Mouse (Mus musculus): ENCODE data around the gene Olfml3. TPM values are rescaled to one million over a fixed set of nuclear protein-coding genes. Genes with fewer than 3 reads are reported as not detected.

Olfml3 gene
- polyA plus RNA-seq, 1 experiment from 2014 or later, result 5.6 TPM

DNA sequence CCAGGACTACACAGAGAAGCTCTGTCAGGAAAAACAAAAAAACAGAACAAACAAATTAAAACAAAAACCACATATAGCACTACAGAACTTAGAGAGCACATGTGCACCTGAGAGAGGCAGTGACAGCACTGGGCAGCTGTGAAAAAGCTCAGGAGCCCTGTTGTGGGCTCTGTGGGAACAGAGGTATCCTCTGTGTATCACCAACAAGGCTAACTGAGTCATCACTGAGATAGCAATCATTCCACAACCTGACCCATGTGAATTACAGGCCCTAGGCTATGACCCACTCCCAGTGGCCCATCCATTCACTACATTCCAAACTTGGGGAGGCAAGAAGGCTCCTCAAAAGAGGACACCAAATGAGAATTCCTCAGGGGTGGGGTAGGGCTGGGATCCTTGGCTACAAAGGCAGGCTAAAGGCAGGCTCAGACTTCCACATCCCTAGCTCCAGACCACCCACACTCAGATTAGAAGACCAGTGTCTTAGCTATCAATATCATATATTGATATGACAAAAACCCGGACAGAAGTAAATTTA lies 41.3 kb downstream of the Olfml3 start:
- no peak overlapping the region for H3K27ac ChIP-seq (ENCODE audit: low read depth, low read length)
- ATAC-seq, result no peak
- 90% methylated on average over 1 of the region's 1 CpGs for WGBS
- H3K4me2 ChIP-seq (ENCODE audit: low read length), result no peak overlapping the region
- no peaks in the 10 kb centered on the region for H3K9me3 ChIP-seq (replicated peaks; ENCODE audit: control insufficient read depth, low read length)
- no peaks in the 10 kb centered on the region for H3K36me3 ChIP-seq (ENCODE audit: control insufficient read depth, insufficient read depth, low read length)
- no peak overlapping the region for H3K4me3 ChIP-seq (ENCODE audit: low read depth, low read length)
- H3K4me1 ChIP-seq (ENCODE audit: control insufficient read depth, insufficient read depth, low read length), result no peaks in the 10 kb centered on the region
- no peaks in the 10 kb centered on the region for H3K27me3 ChIP-seq (replicated peaks; ENCODE audit: control insufficient read depth, insufficient read depth, low read length)
- no peak overlapping the region for H3K9ac ChIP-seq (ENCODE audit: low read length)
- DNase-seq (ENCODE audit: low spot score), result no peak

DNA sequence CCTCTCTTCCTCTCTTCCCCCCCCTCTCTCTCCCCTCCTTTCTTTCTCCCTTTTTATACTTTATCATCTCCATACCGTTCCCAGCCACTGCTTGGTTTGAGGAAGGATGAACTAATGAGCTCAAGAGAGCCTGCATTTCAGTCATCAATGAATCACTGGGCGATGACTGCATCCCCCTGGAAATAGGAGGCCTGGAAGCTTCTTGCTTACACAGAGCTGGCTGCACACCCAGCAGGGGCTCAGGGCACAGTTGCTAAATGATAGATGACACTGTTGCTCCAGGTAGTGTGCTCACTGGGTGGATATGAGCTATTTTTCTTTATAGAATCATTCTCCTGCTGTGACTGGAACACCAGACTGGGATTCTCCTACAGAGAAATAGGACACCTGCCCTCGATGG lies 42.2 kb downstream of the Olfml3 start:
- WGBS, result 60% methylated on average over 3 of the region's 3 CpGs
- Histone ChIP-seq H3K36me3 (ENCODE audit: control insufficient read depth, insufficient read depth, low read length) (no peaks in the 10 kb centered on the region), H3K27me3 (replicated peaks; ENCODE audit: control insufficient read depth, insufficient read depth, low read length) (no peaks in the 10 kb centered on the region), H3K4me2 (ENCODE audit: low read length) (no peak overlapping the region), H3K9ac (ENCODE audit: low read length) (no peak overlapping the region), H3K27ac (ENCODE audit: low read depth, low read length) (no peak overlapping the region), H3K4me3 (ENCODE audit: low read depth, low read length) (no peak overlapping the region), H3K4me1 (ENCODE audit: control insufficient read depth, insufficient read depth, low read length) (no peaks in the 10 kb centered on the region), H3K9me3 (replicated peaks; ENCODE audit: control insufficient read depth, low read length) (no peaks in the 10 kb centered on the region)
- ATAC-seq, result no peak
- DNase-seq (ENCODE audit: low spot score), result no peak

DNA sequence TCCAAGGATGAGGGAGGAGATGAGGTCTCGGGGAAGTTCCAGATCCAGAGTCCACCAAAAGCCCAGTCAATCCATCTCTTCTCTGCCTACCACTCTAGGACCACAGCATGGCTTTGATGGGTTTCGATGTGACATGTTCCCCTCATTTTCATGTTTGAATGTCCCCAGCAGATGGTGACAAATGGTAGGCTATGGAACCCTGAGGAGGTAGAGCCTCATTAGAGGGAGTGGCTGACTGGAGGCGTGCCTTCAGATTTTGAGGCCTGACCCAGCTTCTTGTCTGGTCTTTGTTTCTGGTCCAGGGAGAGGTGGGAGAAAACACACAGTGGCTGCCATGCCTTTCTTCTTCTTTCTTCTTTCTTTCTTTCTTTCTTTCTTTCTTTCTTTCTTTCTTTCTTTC lies 47.3 kb downstream of the Olfml3 start:
- DNase-seq (ENCODE audit: low spot score), result no peak
- H3K9me3 ChIP-seq (replicated peaks; ENCODE audit: control insufficient read depth, low read length), result no peaks in the 10 kb centered on the region
- no peak overlapping the region for H3K9ac ChIP-seq (ENCODE audit: low read length)
- no peak for ATAC-seq
- H3K27me3 ChIP-seq (replicated peaks; ENCODE audit: control insufficient read depth, insufficient read depth, low read length), result no peaks in the 10 kb centered on the region
- H3K27ac ChIP-seq (ENCODE audit: low read depth, low read length), result no peak overlapping the region
- H3K4me2 ChIP-seq (ENCODE audit: low read length), result no peak overlapping the region
- H3K4me1 ChIP-seq (ENCODE audit: control insufficient read depth, insufficient read depth, low read length), result no peaks in the 10 kb centered on the region
- H3K4me3 ChIP-seq (ENCODE audit: low read depth, low read length), result no peak overlapping the region
- no peaks in the 10 kb centered on the region for H3K36me3 ChIP-seq (ENCODE audit: control insufficient read depth, insufficient read depth, low read length)
- 76% methylated on average over 3 of the region's 3 CpGs for WGBS

DNA sequence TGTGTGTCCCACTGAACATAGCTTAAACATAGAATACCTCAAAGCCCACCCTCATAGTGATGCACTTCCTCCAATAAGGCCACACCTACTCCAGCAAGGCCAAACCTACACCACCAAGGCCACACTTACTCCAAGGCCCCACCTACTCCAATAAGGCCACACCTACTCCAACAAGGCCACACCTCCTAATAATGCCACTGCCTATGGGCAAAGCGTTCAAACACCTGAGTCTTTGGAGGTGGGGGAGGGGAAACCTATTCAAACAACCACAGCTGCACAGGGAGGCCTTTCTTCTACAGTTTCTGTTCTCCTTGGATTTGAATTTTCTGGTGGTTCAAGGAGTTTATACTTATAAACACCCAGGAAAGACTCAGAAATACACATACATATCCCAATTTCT lies 48.8 kb downstream of the Olfml3 start:
- no peak overlapping the region for H3K4me2 ChIP-seq (ENCODE audit: low read length)
- H3K36me3 ChIP-seq (ENCODE audit: control insufficient read depth, insufficient read depth, low read length), result no peaks in the 10 kb centered on the region
- no peak overlapping the region for H3K27ac ChIP-seq (ENCODE audit: low read depth, low read length)
- H3K27me3 ChIP-seq (replicated peaks; ENCODE audit: control insufficient read depth, insufficient read depth, low read length), result no peaks in the 10 kb centered on the region
- no peaks in the 10 kb centered on the region for H3K9me3 ChIP-seq (replicated peaks; ENCODE audit: control insufficient read depth, low read length)
- H3K9ac ChIP-seq (ENCODE audit: low read length), result no peak overlapping the region
- no peak overlapping the region for H3K4me3 ChIP-seq (ENCODE audit: low read depth, low read length)
- no peaks in the 10 kb centered on the region for H3K4me1 ChIP-seq (ENCODE audit: control insufficient read depth, insufficient read depth, low read length)
- ATAC-seq (no peak), DNase-seq (ENCODE audit: low spot score) (no peak)
- WGBS, result 78% methylated on average over 1 of the region's 1 CpGs

DNA sequence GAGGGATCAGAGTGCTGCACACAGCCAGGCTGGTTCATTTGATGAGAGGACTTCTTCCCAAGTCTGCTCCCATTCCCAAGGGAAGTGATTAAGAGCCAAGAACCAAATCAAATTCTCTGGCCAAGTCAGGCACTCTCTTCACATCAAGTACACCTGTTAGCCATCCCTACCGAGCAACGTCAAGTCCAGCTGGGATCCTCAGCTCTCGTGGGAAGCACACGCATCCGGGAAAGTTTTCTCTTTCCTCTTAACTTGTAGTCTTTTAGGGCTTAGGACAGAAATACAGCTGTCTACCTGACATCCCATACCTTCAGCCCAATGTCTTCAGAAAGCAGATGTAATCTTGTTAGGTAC lies 53.9 kb downstream of the Olfml3 start:
- Histone ChIP-seq H3K4me2 (ENCODE audit: low read length) (no peak overlapping the region), H3K4me1 (ENCODE audit: control insufficient read depth, insufficient read depth, low read length) (peaks cover 7% of the 10 kb centered on the region), H3K27me3 (replicated peaks; ENCODE audit: control insufficient read depth, insufficient read depth, low read length) (no peaks in the 10 kb centered on the region), H3K9ac (ENCODE audit: low read length) (peak overlapping the region; percentile 29; the same call in 1 of the 2 replicates), H3K36me3 (ENCODE audit: control insufficient read depth, insufficient read depth, low read length) (no peaks in the 10 kb centered on the region), H3K4me3 (ENCODE audit: low read depth, low read length) (no peak overlapping the region), H3K27ac (ENCODE audit: low read depth, low read length) (no peak overlapping the region), H3K9me3 (replicated peaks; ENCODE audit: control insufficient read depth, low read length) (no peaks in the 10 kb centered on the region)
- DNase-seq (ENCODE audit: low spot score), result no peak
- no peak for ATAC-seq
- 40% methylated on average over 5 of the region's 5 CpGs for WGBS

DNA sequence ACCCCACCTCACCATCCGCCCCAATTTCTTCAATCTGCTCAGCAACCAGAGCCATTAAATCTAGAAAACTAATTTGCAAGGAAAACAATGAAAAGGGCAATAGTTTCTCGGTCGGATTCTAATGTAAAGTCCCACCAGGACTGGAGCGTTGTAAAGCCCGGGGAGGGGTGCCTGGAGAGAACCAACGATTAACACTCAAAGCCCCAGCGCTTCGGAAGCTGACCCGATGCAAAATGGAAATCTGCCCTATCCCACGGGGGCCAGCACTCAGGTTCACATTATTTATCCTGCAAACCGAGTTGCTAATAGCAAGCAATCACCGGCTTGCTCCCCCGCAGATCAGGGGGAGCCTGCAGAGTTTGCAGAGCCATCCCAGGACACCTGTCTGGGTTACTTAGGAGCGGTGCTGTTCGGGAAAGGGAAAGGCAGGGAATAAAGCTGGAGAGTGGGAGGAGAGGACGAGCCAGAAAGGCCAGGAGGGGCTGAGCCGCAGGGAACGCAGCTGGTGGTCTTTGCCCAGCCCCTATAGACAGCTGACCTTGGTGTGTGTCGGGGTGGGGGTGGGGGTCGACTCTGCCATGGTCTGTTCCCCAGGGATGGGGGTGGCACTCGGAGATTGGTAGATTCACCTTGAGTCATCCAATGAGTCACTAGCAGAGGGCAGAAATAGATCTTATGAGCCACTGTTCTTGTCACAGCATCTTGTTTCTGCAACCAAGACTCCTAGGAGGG lies 54.4 kb downstream of the Olfml3 start:
- DNase-seq (ENCODE audit: low spot score), result peak; percentile 10

DNA sequence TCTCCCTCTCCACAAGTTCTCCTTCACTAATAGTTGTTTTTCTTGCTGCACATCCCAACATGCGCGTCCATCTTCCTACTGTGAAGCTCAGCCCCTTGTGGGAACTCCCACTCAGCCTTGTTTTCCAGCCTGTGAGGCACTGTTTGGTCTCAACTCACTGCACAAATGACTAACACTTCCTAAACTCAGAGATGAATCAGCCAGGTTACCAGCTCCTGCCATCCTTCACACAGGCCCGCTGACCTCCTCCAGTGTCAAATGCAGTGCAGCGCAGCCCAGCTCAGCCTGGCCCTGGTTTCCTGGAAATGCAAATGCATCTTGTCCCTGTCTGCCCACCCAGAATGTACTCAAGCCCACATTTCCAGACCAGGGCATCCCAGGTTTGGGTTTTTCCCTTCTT lies 55.3 kb downstream of the Olfml3 start:
- no peaks in the 10 kb centered on the region for H3K27me3 ChIP-seq (replicated peaks; ENCODE audit: control insufficient read depth, insufficient read depth, low read length)
- no peak overlapping the region for H3K4me3 ChIP-seq (ENCODE audit: low read depth, low read length)
- no peak for DNase-seq (ENCODE audit: low spot score)
- ATAC-seq, result no peak
- peaks cover 7% of the 10 kb centered on the region for H3K4me1 ChIP-seq (ENCODE audit: control insufficient read depth, insufficient read depth, low read length)
- 58% methylated on average over 4 of the region's 4 CpGs for WGBS
- no peak overlapping the region for H3K4me2 ChIP-seq (ENCODE audit: low read length)
- H3K9me3 ChIP-seq (replicated peaks; ENCODE audit: control insufficient read depth, low read length), result no peaks in the 10 kb centered on the region
- H3K27ac ChIP-seq (ENCODE audit: low read depth, low read length), result no peak overlapping the region
- no peaks in the 10 kb centered on the region for H3K36me3 ChIP-seq (ENCODE audit: control insufficient read depth, insufficient read depth, low read length)
- H3K9ac ChIP-seq (ENCODE audit: low read length), result no peak overlapping the region

More for the DNA sequence above, 54.4 kb downstream of the Olfml3 start:
- Histone ChIP-seq H3K9ac (ENCODE audit: low read length) (peak overlapping the region; percentile 29), H3K9me3 (replicated peaks; ENCODE audit: control insufficient read depth, low read length) (no peaks in the 10 kb centered on the region), H3K27me3 (replicated peaks; ENCODE audit: control insufficient read depth, insufficient read depth, low read length) (no peaks in the 10 kb centered on the region), H3K4me1 (ENCODE audit: control insufficient read depth, insufficient read depth, low read length) (peaks cover 7% of the 10 kb centered on the region), H3K36me3 (ENCODE audit: control insufficient read depth, insufficient read depth, low read length) (no peaks in the 10 kb centered on the region), H3K27ac (ENCODE audit: low read depth, low read length) (no peak overlapping the region), H3K4me2 (ENCODE audit: low read length) (peak overlapping the region; percentile 37), H3K4me3 (ENCODE audit: low read depth, low read length) (no peak overlapping the region)
- WGBS, result 2% methylated on average over 21 of the region's 21 CpGs
- no peak for ATAC-seq

DNA sequence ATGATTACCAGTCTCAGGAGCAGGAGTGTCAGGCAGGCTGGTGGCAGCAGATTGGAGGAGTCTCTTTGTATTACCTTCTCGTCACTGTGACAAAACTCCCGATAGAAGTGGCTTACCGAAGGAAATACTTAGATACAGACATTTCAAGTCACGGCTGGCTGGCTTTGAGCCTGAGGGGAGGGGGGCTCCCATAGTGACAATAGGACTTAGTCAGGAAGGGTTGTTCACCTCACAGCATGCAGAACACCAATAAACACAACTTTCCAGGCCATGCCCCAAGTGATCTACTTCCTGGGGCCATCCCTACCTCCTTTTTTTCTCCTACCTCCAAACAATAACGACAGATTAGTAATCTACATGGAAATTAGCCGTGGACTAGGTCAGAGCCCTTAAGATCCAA lies 59.0 kb downstream of the Olfml3 start:
- 13% methylated on average over 6 of the region's 6 CpGs for WGBS
- H3K9me3 ChIP-seq (replicated peaks; ENCODE audit: control insufficient read depth, low read length), result no peaks in the 10 kb centered on the region
- DNase-seq (ENCODE audit: low spot score), result no peak
- no peaks in the 10 kb centered on the region for H3K27me3 ChIP-seq (replicated peaks; ENCODE audit: control insufficient read depth, insufficient read depth, low read length)
- H3K36me3 ChIP-seq (ENCODE audit: control insufficient read depth, insufficient read depth, low read length), result no peaks in the 10 kb centered on the region
- no peak overlapping the region for H3K4me2 ChIP-seq (ENCODE audit: low read length)
- H3K9ac ChIP-seq (ENCODE audit: low read length), result no peak overlapping the region
- peaks cover 7% of the 10 kb centered on the region for H3K4me1 ChIP-seq (ENCODE audit: control insufficient read depth, insufficient read depth, low read length)
- no peak overlapping the region for H3K4me3 ChIP-seq (ENCODE audit: low read depth, low read length)
- H3K27ac ChIP-seq (ENCODE audit: low read depth, low read length), result no peak overlapping the region
- ATAC-seq, result no peak

DNA sequence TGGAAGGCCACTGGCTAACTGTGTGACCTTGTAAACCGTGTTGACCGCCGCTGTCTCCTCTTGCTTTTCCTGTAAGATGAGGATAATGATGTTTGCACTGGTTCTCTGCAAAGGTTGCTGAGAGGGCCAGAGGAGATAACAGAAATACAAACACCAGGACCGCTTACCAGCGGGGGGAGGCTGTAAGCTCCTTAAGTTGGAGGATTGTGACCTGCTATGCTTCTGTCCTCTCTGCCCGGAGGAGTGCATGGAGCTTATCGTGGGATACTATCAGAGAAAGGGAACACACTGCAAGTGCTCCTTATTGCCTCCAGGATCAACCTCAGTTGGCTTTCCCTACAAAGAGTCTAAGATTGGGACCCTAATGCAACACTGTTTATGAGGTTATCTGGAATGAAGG lies 65.1 kb downstream of the Olfml3 start:
- H3K36me3 ChIP-seq (ENCODE audit: control insufficient read depth, insufficient read depth, low read length), result no peaks in the 10 kb centered on the region
- H3K4me2 ChIP-seq (ENCODE audit: low read length), result no peak overlapping the region
- no peak for DNase-seq (ENCODE audit: low spot score)
- no peak overlapping the region for H3K27ac ChIP-seq (ENCODE audit: low read depth, low read length)
- H3K27me3 ChIP-seq (replicated peaks; ENCODE audit: control insufficient read depth, insufficient read depth, low read length), result no peaks in the 10 kb centered on the region
- H3K4me3 ChIP-seq (ENCODE audit: low read depth, low read length), result no peak overlapping the region
- ATAC-seq, result no peak
- no peak overlapping the region for H3K9ac ChIP-seq (ENCODE audit: low read length)
- H3K4me1 ChIP-seq (ENCODE audit: control insufficient read depth, insufficient read depth, low read length), result no peaks in the 10 kb centered on the region
- WGBS, result 47% methylated on average over 7 of the region's 7 CpGs
- no peaks in the 10 kb centered on the region for H3K9me3 ChIP-seq (replicated peaks; ENCODE audit: control insufficient read depth, low read length)

Measured in forebrain, embryonic 14.5 days (tissue).